Mouse (Mus musculus): ENCODE results near the gene Plxnd1.

GRCm38 (mm10) chr6:115995531-115995941 is 731 bp upstream of the Plxnd1 start:
- no peak for TF ChIP-seq USF1 (IDR thresholded peaks at IDR 0.05; ENCODE audit: low read depth, low read length)
- no peak for TF ChIP-seq CTCF (conservative IDR thresholded peaks at IDR 0.05 in 1 of 2, IDR thresholded peaks at IDR 0.05 in 1 of 2; ENCODE audit: low read depth in 2 of 2, low read length in 2 of 2)
- TF ChIP-seq KAT2A (IDR thresholded peaks at IDR 0.05; ENCODE audit: insufficient replicate concordance, low read length) = no peak
- TF ChIP-seq GABPA (IDR thresholded peaks at IDR 0.05; ENCODE audit: insufficient replicate concordance, low read depth, low read length) = no peak
- no peak for TF ChIP-seq CHD2 (IDR thresholded peaks at IDR 0.05; ENCODE audit: low read length)
- no peak for TF ChIP-seq RCOR1 (conservative IDR thresholded peaks at IDR 0.05; ENCODE audit: low read depth, low read length)
- TF ChIP-seq POLR2A (IDR thresholded peaks at IDR 0.05; ENCODE audit: low read depth, low read length) = no peak

All from CH12.LX (cell line).